Mouse (Mus musculus) inflammation-experienced regulatory T-cells (primary cell): ENCODE results near the gene Il17c. TPM values are rescaled to one million over a fixed set of nuclear protein-coding genes. Genes with fewer than 3 reads are reported as not detected.

Experiments used
- polyA plus RNA-seq, 2 experiments: library from polyadenylated mRNA; unstranded; fragments of 100-300 nt; shearing (Covaris generic); gene quantifications; one replicate each; pipeline ENCODE4 v1.2.1; 2017

The Il17c gene
- under 1 TPM; 0.30 to 0.81 TPM for polyA plus RNA-seq

DNA sequence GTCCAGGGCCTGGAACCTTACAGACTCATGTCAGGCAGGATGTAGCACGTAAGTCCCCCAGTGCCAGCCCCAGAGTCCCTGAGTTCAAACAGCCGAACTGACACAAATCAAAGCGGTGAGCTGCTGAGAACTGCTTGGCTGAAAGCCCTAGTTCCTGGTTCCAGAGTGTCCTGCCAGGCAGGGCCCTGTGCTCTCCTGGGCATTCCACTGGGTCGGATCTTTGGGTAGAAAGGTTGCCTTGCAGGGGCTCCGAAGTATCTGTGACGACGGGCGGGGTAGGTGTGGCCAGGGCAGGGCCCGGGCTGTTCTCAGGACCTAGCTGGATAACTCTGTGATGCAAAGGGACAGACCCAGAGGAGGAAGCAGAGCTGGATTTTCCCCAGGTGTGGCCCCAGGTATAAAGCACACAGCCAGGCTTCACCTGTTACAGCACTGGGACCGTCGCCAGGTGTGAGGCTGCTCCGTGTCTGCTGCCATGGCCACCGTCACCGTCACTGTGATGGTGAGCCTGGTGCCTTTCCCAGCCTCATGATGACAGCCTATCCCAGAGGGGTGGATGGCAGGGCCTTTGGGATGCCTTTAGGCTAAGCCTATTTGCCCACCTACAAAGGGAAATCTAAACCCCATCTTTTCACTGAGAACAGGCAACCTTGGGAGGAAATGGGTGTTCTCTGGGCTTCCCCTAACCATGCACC, at the start of gene Il17c:
TSS of gene Il17c (plus strand) at position 645 of the 695 bp plus-strand sequence.

DNA sequence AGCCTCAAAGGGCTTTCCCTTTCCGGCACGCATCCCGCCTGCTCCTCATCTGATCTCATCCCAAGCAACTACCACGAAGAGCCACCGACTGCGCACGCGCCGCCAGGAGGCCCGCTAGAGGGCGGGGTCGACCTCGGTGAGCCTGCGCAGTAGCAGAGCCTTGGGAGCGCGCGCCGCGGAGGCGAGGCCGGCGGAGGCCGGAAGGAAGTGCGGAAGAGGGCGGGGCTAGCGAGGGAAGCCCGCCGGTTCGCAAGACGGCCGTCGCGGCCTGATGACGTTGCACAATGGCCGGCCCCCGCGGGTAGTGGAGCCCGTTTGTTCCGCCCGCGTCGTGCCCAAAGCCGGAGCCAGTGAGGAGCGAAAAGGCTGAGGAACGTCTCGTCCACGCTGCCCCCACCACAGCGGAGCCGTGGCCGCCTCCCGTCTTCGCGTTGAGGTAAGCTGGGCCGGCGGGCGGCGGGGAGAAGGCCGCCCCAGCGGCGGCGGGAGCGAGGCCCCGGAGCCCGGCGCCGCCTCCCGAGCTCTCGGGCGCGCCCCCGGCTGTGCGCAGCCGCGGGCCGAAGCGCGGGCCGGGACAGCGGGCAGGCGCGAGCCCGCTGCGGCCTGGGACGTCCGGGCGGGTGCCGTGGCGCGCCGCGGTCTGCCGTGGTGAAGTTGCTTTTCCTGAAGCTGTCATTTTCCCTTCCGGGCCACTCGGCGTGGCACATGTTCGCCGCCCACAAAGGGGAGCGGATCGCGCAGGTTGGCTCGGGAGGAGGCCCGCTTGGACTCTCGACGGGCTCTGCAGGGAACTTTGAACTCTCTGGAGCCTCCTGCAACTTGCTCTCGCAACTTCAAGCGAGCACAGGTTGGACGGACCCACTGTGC, 45.2 kb upstream of the Il17c start, which contains the start of gene Zc3h18:
TSS of gene Zc3h18 (plus strand) at position 245 of the 867 bp plus-strand sequence.

DNA sequence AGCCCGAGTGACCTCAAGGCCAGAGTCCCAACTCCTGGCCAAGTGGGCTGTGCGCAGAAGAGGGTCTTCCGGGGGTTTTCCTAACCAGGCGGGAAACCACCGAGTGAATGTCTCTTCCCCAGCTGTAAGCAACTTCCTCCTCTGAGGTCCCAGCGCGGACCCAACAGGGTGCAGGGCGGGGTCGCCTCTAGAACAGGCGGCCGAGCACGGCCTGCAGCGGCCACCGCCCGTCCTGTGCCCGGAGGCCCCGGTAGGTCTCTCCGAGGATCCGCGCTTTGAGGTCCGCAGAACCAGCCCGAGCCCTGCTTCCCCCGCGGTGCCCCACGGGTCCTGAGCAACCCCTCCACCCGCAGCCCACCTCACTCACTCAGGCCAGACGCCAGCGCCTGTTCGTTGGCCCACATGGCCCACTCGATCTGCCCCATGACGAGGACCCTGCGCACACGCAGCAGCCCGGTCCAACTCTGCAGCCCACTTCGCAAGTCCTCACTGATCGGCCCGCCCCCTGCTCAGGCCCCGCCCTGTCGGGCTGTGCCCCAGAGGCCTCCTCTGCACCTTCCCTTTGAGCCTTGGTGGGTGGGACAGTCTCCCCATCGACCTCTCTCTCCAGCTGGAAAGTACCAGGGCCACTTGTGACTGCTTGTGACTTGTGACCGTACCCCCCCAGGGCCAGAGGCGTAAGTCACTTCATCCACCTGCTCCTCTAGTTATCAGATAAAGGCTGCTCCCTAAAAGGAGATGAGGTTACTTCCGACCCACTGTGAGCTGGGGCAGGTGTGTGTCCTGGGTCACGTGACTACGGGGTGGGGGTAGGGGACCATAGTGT, 10.8 kb downstream of the Il17c start, which contains the start of gene Cyba:
TSS of gene Cyba (minus strand) at position 488 of the 826 bp plus-strand sequence.

DNA sequence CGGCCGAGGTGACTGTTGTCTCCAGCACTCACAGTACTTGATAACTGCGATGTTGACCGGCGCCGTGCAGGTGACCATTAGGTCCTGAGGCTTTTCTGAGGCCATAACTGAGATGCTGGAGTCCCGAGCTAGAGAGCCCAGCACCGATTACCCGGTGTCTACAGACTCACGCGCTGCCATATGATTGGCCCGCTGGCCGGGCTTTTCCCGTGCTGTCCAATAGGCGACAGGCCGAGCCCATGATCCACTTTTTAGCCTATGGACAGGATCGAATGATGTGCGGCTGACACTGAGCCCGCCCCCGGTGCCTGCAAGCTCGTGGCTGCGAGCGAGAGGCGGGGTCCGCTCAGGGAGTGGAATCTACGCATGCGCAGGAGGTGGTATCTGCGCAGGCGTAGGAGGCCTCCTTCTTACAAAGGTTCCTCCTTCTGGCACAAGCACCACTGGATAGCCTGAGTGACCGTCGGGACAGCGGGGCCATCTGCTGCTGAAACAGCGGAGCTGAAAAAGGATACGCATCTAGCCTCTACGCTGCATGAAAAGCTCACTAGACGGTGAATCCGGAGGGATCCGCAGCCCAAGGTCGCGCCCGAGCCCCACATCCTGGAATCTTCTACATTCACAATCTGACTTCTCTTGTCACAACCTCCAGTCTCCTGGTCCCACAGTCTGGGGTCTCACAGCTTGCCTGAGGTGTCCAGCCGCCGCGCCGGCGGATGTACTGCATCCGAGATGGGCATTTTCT, 21.6 kb downstream of the Il17c start, which contains the start of gene Mvd:
TSS of gene Mvd (minus strand) at position 161 of the 745 bp plus-strand sequence.

DNA sequence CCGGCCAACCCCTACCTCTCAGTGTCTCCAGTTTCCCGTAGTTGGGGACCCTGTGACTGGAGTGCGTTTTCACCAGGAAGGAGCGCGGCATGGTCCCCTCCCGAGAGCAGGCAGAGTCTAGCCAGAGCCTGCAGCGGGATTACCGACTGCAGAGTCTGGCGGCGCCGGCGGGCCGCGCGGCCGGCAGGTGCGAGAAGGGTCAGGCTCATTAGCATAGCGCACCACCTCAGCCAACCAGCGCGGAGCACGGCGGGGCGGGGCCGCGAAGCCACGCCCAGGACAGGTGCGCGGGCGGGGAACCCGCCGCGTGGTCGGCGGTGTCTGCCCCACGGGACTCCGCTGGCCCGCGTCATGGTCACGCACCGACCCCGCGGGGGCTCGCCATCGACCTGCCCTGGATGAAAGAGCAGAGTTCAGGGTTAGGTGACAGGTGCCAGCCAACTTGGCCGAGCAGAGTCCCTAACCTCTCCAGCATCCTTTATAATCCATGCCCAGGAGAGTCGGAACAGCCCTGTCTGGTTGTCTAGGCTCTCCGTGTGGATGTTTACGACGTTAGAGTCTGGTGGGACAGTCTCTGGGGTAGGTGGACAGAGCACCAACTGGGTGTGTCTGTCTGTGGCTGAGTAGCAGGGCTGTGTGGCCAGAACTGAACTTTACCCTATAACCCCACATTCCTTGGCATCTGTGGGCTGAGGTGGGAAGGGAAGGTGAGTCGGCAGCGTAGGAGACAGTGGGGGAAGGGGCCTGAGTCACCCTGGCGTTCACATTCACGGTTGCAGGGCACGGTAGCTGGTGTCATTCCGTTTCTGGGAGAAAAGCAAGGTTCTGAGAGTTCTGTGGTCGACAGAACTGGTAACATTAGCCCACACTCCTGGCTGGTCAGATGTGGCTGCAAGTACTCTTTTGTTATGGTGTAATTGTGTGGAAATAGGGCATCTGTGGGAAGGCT, 39.0 kb downstream of the Il17c start, which contains the start of gene Snai3:
TSS of gene Snai3 (minus strand) at position 210 of the 949 bp plus-strand sequence.

Other genes starting within 250 kb of the Il17c start
- gene Zfpm1, start 139.9 kb upstream of the Il17c start, polyA plus RNA-seq: 10 to 100 TPM; 46.2 to 51.4 TPM
- not detected for gene Trhr2, start 61.3 kb upstream of the Il17c start, polyA plus RNA-seq
- 10 to 100 TPM; 42.5 to 46.0 TPM for gene Zc3h18, start 45.4 kb upstream of the Il17c start, polyA plus RNA-seq
- 100 to 1,000 TPM; 685 to 812 TPM for gene Cyba, start 10.9 kb downstream of the Il17c start, polyA plus RNA-seq
- gene Mvd, start 21.4 kb downstream of the Il17c start, polyA plus RNA-seq: 10 to 100 TPM; 15.8 to 17.2 TPM
- gene Snai3, start 38.7 kb downstream of the Il17c start, polyA plus RNA-seq: 1 to 10 TPM; 2.9 to 8.2 TPM
- 100 to 1,000 TPM; 121 to 181 TPM for gene Rnf166, start 54.0 kb downstream of the Il17c start, polyA plus RNA-seq
- 10 to 100 TPM; 66.2 to 79.8 TPM for gene Ctu2, start 54.1 kb downstream of the Il17c start, polyA plus RNA-seq
- gene Piezo1, start 129.3 kb downstream of the Il17c start, polyA plus RNA-seq: 10 to 100 TPM; 19.2 to 23.6 TPM
- gene Cdt1, start 146.0 kb downstream of the Il17c start, polyA plus RNA-seq: 10 to 100 TPM; 18.5 to 27.4 TPM
- gene Aprt, start 154.9 kb downstream of the Il17c start, polyA plus RNA-seq: 100 to 1,000 TPM; 163 to 203 TPM
- gene Galns, start 189.4 kb downstream of the Il17c start, polyA plus RNA-seq: 10 to 100 TPM; 12.3 to 15.3 TPM
- 10 to 100 TPM; 46.9 to 49.5 TPM for gene Trappc2l, start 189.6 kb downstream of the Il17c start, polyA plus RNA-seq
- not detected for gene Pabpn1l, start 200.7 kb downstream of the Il17c start, polyA plus RNA-seq